Mouse (Mus musculus): ENCODE results near the gene Rapgef3.

Rapgef3 gene

GRCm38 (mm10) chr15:97793386-97794153, 25.8 kb upstream of the Rapgef3 start:
- DNase-seq (ENCODE audit: low spot score): no peak

GRCm38 (mm10) chr15:97791126-97791700, 23.4 kb upstream of the Rapgef3 start:
- no peak for DNase-seq (ENCODE audit: low spot score)

GRCm38 (mm10) chr15:97789761-97790505, 22.2 kb upstream of the Rapgef3 start:
- no peak for DNase-seq (ENCODE audit: low spot score)

DNA sequence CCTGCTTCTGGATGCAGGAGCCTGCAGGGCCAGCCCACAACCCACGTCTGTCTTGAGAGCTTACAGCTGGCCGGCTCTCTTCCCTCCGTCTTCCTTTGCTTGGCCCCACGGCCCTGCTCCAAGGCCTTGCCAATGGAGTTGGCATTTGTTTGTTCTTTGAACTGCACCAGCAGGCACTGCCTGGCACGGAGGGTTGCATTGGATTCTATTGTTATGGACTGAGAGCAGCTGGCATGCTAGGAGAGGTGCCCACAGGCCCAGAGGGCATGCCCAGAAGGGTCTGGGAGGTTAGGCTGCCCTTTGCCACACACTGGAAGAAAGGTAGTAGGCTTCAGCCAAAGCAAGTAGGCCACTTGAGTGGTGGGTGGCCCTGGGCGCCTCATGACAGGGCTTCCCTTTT, 21.0 kb upstream of the Rapgef3 start:
- no peak for DNase-seq (ENCODE audit: low spot score)

- DNase-seq (ENCODE audit: low spot score): no peak
Measured at GRCm38 (mm10) chr15:97787799-97788667, 20.3 kb upstream of the Rapgef3 start.

DNA sequence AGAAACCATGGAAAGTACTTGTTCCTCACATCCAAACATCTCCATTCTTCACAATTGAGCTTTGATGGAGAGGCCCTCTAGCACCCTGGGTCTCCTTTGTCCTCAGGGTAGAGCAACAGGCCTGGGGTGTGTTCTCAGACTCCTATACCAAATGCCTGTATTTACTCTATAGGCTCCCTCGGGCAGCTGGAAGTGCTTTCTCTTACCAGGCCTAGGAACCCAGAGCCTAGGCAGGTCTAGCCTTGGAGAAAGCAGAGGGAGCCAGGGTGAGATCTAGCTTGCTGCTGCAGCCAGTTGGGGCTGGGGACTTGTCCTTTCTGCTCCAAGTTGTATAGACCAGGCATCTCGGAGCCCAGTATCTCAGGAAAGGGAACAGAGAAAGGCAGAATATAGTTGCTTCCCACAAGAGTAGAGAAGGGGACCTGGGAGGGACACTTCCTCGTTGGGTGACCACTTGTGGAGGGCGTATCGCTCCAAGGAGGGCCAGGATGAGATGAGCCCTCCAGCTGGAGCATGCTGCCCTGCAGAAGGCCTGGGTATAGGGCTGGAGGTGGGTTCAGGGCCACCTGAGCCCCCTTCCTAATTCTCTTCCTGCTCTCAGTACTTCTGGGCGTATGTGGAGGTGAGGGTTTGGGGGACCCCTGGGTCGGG, 19.5 kb upstream of the Rapgef3 start:
- no peak for DNase-seq (ENCODE audit: low spot score)

DNA sequence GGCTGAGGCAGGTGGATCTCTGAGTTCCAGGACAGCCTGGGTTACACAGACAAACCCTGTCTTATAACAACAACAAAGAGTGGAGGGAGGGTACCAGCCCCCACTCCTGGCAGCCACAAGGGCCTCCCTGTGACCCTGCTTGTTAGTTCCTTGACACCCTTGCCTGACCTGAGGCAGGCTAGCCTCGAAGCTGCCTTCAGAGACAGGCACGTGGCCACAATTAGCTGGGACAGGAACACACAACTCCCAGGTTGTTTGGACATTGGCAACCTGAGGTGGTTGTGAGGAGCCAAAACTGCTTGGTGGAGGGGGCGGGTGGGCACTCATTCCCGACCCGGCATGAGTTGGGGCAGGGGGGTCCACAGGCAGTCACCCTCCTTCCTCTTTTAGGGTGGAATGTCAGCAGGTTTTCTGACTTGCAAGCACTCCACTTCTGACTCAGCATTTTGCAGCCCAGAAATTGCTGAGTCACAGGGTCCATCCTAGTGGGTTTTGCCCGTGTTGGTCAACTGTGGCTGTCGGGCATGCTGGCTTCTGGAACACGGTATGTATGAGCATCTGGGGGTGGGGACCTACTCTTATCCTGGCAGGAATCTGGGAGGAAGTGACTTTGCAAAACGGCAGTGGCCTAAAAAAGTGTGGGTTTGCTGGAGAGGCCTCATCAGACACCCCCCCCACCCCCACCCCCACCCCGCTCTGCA, 18.8 kb upstream of the Rapgef3 start:
- DNase-seq (ENCODE audit: low spot score): no peak

GRCm38 (mm10) chr15:97785731-97786411, 18.1 kb upstream of the Rapgef3 start:
- DNase-seq (ENCODE audit: low spot score): no peak

DNA sequence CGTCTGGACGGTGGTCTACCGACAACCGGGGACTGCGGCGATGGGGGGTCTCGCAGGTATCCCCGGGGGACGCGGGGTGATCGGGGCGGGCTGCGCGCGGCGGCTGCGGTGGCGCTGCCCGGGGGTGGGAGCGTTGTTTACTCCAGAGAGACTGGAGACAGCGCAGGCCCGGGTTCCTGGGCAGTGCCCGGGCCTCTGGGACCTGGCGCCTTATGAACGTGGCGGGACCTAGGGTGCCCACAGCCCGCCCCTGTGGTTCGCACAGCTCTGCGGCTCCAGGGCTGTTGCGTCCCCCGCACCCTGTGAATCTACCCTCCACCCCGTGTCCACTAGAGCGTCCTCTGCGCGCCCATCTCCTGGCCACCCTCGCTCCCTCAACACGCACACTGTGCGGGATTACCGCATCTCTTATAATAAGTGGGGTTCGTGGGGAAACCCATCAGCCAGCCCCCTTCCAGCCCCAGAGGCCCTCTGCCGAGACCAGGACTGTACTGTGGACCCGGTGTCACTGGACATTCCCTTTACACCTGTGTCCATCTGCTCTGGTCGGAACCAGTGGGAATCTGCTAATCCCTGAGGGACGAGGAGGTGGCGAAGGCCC, 16.9 kb upstream of the Rapgef3 start:
- DNase-seq (ENCODE audit: low spot score): no peak

DNA sequence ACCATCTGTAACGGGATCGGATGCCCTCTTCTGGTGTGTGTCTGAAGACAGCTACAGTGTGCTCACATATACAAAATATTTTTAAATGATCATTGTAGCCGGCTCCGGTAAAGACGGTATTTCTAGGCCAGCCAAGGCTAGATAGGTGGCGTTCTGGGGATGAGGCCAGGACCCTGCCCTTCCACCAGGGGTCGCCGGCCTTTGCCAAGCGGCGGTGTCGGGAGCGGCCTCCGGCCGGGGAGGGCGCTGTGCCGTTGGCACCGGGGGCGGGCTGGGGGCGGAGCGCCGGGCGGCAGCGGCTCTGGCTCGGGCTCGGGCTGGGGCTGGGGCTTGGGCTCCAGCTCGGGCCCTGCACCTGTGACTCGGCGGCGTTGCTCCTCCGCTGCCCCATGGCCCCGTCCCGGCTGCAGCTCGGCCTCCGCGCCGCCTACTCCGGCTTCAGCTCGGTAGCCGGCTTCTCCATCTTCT, 16.4 kb upstream of the Rapgef3 start:
- DNase-seq (ENCODE audit: low spot score): peak; percentile 87

DNA sequence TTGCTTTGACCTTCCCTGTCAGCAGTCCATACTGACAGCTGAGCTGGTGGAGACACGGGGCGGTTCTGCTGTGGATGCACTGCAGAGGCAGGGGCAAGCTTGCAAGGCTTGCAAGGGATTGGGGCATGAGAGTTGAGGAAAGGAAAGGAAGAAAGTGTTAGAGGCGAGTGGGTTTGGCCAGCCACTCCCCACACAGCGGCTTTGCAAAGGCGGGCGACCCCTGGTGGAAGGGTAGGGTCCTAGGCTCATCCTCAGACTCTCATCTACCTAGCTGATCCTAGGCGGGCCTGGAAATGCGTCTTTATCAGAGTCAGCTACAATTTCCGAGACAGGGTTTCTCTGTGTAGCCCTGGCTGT, 15.0 kb upstream of the Rapgef3 start:
- DNase-seq (ENCODE audit: low spot score): peak; percentile 71

DNA sequence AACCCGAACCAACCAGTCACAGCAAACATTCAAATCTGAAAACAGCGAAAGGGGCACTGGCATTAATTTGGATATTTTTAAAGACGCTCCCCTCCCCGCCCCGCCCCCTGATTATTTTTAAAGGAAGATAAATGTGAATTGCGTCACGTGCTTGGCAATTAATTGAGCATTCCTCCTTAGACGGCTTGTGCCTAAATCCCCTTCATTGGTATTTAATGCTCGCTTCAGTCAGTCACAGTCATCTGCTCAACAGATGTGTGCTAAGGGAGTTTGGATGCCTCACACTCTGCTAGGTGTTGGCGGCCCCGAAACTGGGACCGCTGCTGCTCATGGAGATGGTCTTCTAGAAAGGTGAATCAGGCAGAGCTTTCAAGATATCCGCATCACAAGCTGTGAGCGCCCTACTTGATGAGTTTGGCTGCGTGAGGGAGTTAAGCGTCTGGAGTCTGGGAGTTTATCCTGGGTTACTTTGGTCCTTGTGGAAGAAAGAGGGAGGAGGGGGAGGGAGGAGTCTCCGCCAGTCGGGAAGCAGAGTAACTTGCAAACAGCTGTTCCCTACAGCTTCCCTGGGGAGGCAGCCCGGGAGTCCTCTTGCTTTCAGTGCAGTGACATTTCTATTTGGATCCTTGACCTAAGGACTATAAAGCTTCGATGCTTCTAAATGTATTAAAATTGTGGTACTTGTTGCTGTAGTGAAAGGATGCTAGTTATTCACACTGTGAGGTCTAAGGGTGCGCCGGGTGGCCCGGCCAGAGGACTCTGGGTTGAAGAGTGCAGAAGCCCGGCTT, 14.4 kb upstream of the Rapgef3 start:
- no peak for DNase-seq (ENCODE audit: low spot score)

GRCm38 (mm10) chr15:97780611-97781031, 12.8 kb upstream of the Rapgef3 start:
- no peak for DNase-seq (ENCODE audit: low spot score)

DNA sequence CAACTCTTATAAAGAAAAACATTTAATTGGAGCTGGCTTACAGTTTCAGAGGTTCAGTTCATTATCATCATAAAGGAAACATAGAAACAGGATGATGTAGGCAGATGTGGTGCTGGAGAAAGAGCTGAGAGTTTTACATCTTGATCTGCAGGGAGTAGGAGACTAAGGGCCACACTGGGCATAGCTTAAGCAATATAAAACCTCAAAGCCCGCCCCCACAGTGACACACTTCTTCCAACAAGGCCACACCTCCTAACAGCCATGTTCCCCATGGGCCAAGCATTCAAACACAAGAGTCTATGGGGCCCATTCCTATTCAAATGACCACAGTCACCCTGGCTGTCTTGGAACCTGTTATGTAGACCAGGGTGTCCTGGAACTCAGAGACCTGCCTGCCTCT, 11.8 kb upstream of the Rapgef3 start:
- DNase-seq (ENCODE audit: low spot score): no peak

DNA sequence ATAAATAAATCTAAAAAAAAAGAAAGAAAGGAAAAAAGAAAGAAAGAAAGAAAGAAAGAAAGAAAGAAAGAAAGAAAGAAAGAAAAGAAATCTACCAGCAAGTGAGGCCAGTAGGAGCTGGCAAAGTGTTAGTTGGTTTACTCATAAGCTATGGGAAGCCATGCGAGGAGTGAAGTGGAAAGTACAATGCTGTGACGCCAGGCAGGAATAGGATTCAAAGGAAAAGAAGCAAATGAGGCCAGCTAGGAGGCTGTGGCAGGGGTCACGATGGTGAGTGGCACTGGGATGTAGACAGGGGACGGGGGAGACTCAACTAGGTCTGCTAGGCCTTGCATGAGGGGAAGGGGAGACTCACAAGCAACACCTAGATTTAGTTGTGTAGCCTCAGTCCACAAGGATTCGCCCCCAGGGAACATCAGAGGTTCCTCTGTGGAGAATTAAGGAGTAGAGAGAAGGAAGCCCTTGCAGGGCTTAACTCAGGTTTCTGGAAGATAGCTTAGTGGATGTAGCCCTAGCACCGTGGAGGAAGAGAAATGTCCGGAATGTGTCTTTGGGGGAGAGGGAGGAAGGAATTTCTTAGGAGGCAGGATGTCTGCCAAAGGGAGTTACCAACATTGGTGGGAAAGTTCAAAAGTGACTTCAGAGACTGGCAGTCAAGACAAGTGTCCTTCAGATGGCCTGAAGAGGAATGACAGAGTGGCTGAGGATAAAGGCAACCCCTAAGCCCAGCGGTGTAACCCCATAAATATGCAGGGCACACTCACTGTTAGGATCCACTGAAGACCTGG, 10.7 kb upstream of the Rapgef3 start, which contains the start of gene Slc48a1:
TSS of gene Slc48a1 (plus strand) at position 210 of the 788 bp plus-strand sequence.
- DNase-seq (ENCODE audit: low spot score): no peak

- DNase-seq (ENCODE audit: low spot score): no peak
Measured at GRCm38 (mm10) chr15:97776919-97777318, 9.1 kb upstream of the Rapgef3 start.

DNA sequence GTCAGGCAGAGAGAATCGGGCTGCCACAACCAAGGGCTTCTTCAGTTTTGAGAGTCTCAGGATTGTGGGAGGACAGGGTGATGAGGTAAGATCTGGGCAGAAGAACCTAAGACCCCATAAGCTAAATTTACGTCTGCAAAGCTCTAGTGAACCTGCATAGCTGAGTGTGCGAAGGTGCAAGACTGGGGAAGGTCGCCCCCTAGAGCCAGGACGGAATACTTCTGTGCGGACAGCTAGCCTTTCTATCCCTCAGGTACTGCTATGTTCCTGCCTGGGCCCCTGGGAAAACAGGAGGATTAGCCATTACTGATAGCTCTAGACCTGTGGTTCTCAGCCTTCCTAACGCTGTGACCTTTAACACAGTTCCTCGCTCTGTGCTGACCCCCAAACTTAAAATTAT, 8.7 kb upstream of the Rapgef3 start:
- peak; percentile 66 for DNase-seq (ENCODE audit: low spot score)

DNA sequence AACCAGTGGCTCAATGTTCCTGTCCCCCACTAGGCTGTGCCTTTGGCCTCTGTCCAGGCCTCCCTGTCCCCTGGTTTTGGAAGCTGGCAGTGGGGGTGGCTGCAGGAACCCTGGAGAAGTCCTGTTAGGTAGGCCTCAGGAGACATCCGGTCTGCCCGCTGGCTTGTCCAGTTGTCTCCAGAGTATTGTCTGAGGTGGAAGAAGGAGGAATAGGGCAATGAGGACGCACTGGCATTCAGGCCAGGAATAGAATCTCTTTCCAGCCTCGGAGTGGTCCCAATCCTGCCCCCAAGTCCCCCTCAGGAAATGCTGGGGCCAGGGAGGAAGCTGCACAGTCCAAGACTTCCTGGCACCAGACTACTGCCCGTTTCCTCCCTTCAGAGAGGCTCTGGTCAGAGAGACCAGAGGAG, 6.2 kb upstream of the Rapgef3 start:
- no peak for DNase-seq (ENCODE audit: low spot score)
